Mouse (Mus musculus): ENCODE measurements at regions not wholly inside any gene's neighbourhood (a gene's known extent, or its start where the extent isn't known, plus 50 kb on each side); places are given as distances from the start of the nearest gene placed in this dataset.
A peak's percentile ranks its signal among the peaks of the same experiment; 100 is the strongest.

- no peak for DNase-seq (ENCODE audit: low read depth, low spot score)
Observed at GRCm38 (mm10) chr17:62417584-62417983, 463.5 kb downstream of the Efna5 start.

GRCm38 (mm10) chr17:62415152-62415551 is 466.0 kb downstream of the Efna5 start:
- DNase-seq (ENCODE audit: low read depth, low spot score) = peak; percentile 58

- DNase-seq (ENCODE audit: low read depth, low spot score) = no peak
Observed at GRCm38 (mm10) chr17:62412666-62413180, 468.4 kb downstream of the Efna5 start.

GRCm38 (mm10) chr17:62403739-62404138 is 477.4 kb downstream of the Efna5 start:
- no peak for DNase-seq (ENCODE audit: low read depth, low spot score)

GRCm38 (mm10) chr17:62393355-62394006 is 487.6 kb downstream of the Efna5 start:
- no peak for DNase-seq (ENCODE audit: low read depth, low spot score)

GRCm38 (mm10) chr17:62384053-62384452 is 497.1 kb downstream of the Efna5 start:
- DNase-seq (ENCODE audit: low read depth, low spot score) = no peak

GRCm38 (mm10) chr17:62378868-62379417 is 502.2 kb downstream of the Efna5 start:
- DNase-seq (ENCODE audit: low read depth, low spot score) = peak; percentile 2

GRCm38 (mm10) chr17:62369100-62369499 is 512.0 kb downstream of the Efna5 start:
- DNase-seq (ENCODE audit: low read depth, low spot score) = no peak

GRCm38 (mm10) chr17:62367937-62368336 is 513.2 kb downstream of the Efna5 start:
- no peak for DNase-seq (ENCODE audit: low read depth, low spot score)

- no peak for DNase-seq (ENCODE audit: low read depth, low spot score)
Observed at GRCm38 (mm10) chr17:62358323-62358722, 522.8 kb downstream of the Efna5 start.

- DNase-seq (ENCODE audit: low read depth, low spot score) = no peak
Observed at GRCm38 (mm10) chr17:62337890-62338557, 543.1 kb downstream of the Efna5 start.

- DNase-seq (ENCODE audit: low read depth, low spot score) = no peak
Observed at GRCm38 (mm10) chr17:62330226-62330625, 550.9 kb downstream of the Efna5 start.

GRCm38 (mm10) chr17:62326844-62327243 is 554.3 kb downstream of the Efna5 start:
- no peak for DNase-seq (ENCODE audit: low read depth, low spot score)

- no peak for DNase-seq (ENCODE audit: low read depth, low spot score)
Observed at GRCm38 (mm10) chr17:62319033-62319432, 562.1 kb downstream of the Efna5 start.

- no peak for DNase-seq (ENCODE audit: low read depth, low spot score)
Observed at GRCm38 (mm10) chr17:62310059-62310458, 571.1 kb downstream of the Efna5 start.

- DNase-seq (ENCODE audit: low read depth, low spot score) = no peak
Observed at GRCm38 (mm10) chr17:62307111-62307510, 574.0 kb downstream of the Efna5 start.

GRCm38 (mm10) chr17:62306524-62306923 is 574.6 kb downstream of the Efna5 start:
- DNase-seq (ENCODE audit: low read depth, low spot score) = no peak

- DNase-seq (ENCODE audit: low read depth, low spot score) = no peak
Observed at GRCm38 (mm10) chr17:62305140-62305539, 576.0 kb downstream of the Efna5 start.

GRCm38 (mm10) chr17:62304073-62304472 is 577.0 kb downstream of the Efna5 start:
- DNase-seq (ENCODE audit: low read depth, low spot score) = no peak

- no peak for DNase-seq (ENCODE audit: low read depth, low spot score)
Observed at GRCm38 (mm10) chr17:62299875-62300274, 581.2 kb downstream of the Efna5 start.

GRCm38 (mm10) chr17:62297393-62298060 is 583.6 kb downstream of the Efna5 start:
- DNase-seq (ENCODE audit: low read depth, low spot score) = no peak

- no peak for DNase-seq (ENCODE audit: low read depth, low spot score)
Observed at GRCm38 (mm10) chr17:62295412-62295811, 585.7 kb downstream of the Efna5 start.
